Mouse (Mus musculus) kidney, embryonic 14.5 days (tissue): ENCODE results near the gene Mbip. TPM values are rescaled to one million over a fixed set of nuclear protein-coding genes. Genes with fewer than 3 reads are reported as not detected.

ENCODE experiments used
- ATAC-seq: fragments of 200-750 bp; cut with Nextera tagmentation; 2 replicates; pipeline ENCODE4 v1.8.0; 2017; ENCODE audit warnings: moderate number of reproducible peaks, mild to moderate bottlenecking, moderate TSS enrichment, moderate library complexity; ENCODE audit not compliant: low FRiP score, low TSS enrichment
- H3K27ac ChIP-seq: fragments of 300-500 bp; sonication (generic); 2 replicates; pipeline ENCODE4 v1.5.1; 2014; ENCODE audit warnings: low read depth, mild to moderate bottlenecking, low read length, moderate library complexity, mixed read lengths
- H3K27me3 ChIP-seq: fragments of 300-500 bp; sonication (generic); 2 replicates; pipeline ENCODE4 v1.6.1; 2014; ENCODE audit warnings: mild to moderate bottlenecking, low read length; ENCODE audit not compliant: control insufficient read depth, insufficient read depth
- H3K36me3 ChIP-seq: fragments of 300-500 bp; sonication (generic); 2 replicates; pipeline ENCODE4 v1.6.1; 2014; ENCODE audit warnings: low read length, mixed read lengths; ENCODE audit not compliant: control insufficient read depth, insufficient read depth
- H3K4me1 ChIP-seq: fragments of 300-500 bp; sonication (generic); 2 replicates; pipeline ENCODE4 v1.6.1; 2014; ENCODE audit warnings: low read length, mixed read lengths; ENCODE audit not compliant: control insufficient read depth, insufficient read depth
- H3K4me2 ChIP-seq: fragments of 300-500 bp; sonication (generic); replicated peaks from 2 replicates; pipeline ENCODE4 v1.6.1; 2014; ENCODE audit warnings: low read depth, mild to moderate bottlenecking, low read length
- H3K4me3 ChIP-seq: fragments of 300-500 bp; sonication (generic); 2 replicates; pipeline ENCODE4 v1.5.1; 2014; ENCODE audit warnings: mild to moderate bottlenecking, low read length
- H3K9ac ChIP-seq: fragments of 300-500 bp; sonication (generic); 2 replicates; pipeline ENCODE4 v1.6.1; 2014; ENCODE audit warnings: low read depth, mild to moderate bottlenecking, low read length, moderate library complexity
- H3K9me3 ChIP-seq: fragments of 300-500 bp; sonication (generic); 2 replicates; pipeline ENCODE4 v1.6.1; 2016; ENCODE audit warnings: low read length; ENCODE audit not compliant: control insufficient read depth
- WGBS: fragments of 180-500 bp; shearing (Covaris S2); extraction: QIAGEN DNeasy Blood & Tissue Kit; methylation state at CpG from one replicate; pipeline ENCODE4 v1.1.7; 2014; 5-methylcytosine and 5-hydroxymethylcytosine counted together
- polyA plus RNA-seq: library from polyadenylated mRNA; unstranded; fragments of >200 nt; fragmentation: Nextera tagmentation; extraction: Ambion mirVana; gene quantifications from 2 replicates; pipeline ENCODE4 v1.2.1, GENCODE M21; 2014

The Mbip gene
- 37.4 and 52.6 TPM in 2 replicates for polyA plus RNA-seq

DNA sequence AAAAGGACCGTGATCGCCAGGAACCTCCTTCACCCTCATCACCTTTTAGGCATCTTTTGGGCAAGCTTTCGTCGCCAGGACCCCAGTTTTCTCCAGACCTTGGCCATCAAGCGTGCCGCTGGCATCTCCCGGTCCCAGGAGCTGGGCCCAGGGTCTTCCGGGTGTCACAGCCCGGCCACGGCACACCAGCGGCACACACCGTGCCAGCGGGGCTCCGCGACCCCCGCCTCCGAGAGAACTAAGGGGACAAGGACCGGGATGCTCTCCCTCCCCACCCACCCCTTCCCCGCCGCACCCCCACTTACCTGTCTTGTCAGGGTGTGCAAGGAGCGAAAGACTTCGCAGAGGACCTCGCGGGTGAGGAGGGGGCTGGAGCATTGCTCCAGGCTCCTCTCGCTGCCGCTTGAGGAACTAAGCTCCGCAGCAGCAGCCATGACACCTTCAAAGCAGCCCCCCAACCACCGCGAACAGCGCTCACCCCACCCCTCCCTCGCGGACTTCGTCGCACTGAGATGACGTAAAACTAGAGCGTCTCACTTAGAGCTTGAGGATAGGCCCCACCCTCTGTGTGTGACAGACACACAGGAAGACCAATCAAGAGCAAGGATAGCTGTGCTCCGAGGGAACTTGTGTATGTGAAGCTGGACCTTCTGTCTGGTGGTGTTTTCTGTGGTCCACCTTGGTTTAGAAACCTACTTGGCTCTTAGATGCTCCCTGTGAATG lies at the start of gene Mbip:
Gene Mbip, minus strand, starts transcription at position 528 of the 723 bp plus-strand sequence.
- no peaks in the 10 kb centered on the region; the same call in 1 of the 2 replicates for H3K36me3 ChIP-seq
- peak within 1 kb of the TSS; percentile 60 for H3K4me2 ChIP-seq
- peak within 1 kb of the TSS; percentile 93 for H3K9ac ChIP-seq
- H3K9me3 ChIP-seq = no peaks in the 10 kb centered on the region
- no peaks in the 10 kb centered on the region for H3K27me3 ChIP-seq
- WGBS = under 1% methylated on average over 34 of the region's 37 CpGs
- 0 out of 2 replicates have a peak within 1 kb of the TSS, but pooled peaks have one; percentile 24 for H3K27ac ChIP-seq
- peak within 1 kb of the TSS; percentile 94 for H3K4me3 ChIP-seq
- ATAC-seq = peak; percentile 100
- no peaks in the 10 kb centered on the region for H3K4me1 ChIP-seq

GRCm38 (mm10) chr12:56387647-56388205 lies 42.0 kb upstream of the Mbip start:
- Histone ChIP-seq H3K4me1 (no peaks in the 10 kb centered on the region), H3K4me3 (no peak overlapping the region), H3K27me3 (no peaks in the 10 kb centered on the region), H3K9me3 (no peaks in the 10 kb centered on the region), H3K27ac (no peak overlapping the region), H3K9ac (no peak overlapping the region), H3K4me2 (no peak overlapping the region), H3K36me3 (no peaks in the 10 kb centered on the region)
- no peak for ATAC-seq
- WGBS = 84% methylated on average over 7 of the region's 7 CpGs

GRCm38 (mm10) chr12:56386955-56387646 lies 41.4 kb upstream of the Mbip start:
- no peaks in the 10 kb centered on the region for H3K36me3 ChIP-seq
- no peaks in the 10 kb centered on the region for H3K9me3 ChIP-seq
- H3K4me1 ChIP-seq = no peaks in the 10 kb centered on the region
- H3K27ac ChIP-seq = no peak overlapping the region
- no peak overlapping the region for H3K9ac ChIP-seq
- WGBS = 69% methylated on average over 6 of the region's 6 CpGs
- no peak overlapping the region for H3K4me3 ChIP-seq
- H3K27me3 ChIP-seq = no peaks in the 10 kb centered on the region
- no peak for ATAC-seq
- H3K4me2 ChIP-seq = no peak overlapping the region

GRCm38 (mm10) chr12:56344771-56345314 lies 851 bp downstream of the Mbip start:
- Histone ChIP-seq H3K36me3 (peaks cover under 1% of the 10 kb centered on the region; the same call in 1 of the 2 replicates), H3K27me3 (no peaks in the 10 kb centered on the region), H3K4me3 (peak overlapping the region; percentile 94), H3K4me1 (no peaks in the 10 kb centered on the region), H3K9ac (peak overlapping the region; percentile 93), H3K9me3 (no peaks in the 10 kb centered on the region), H3K4me2 (peak overlapping the region; percentile 60), H3K27ac (no peak overlapping the region)
- ATAC-seq = no peak
- WGBS = 4% methylated on average over 5 of the region's 5 CpGs

DNA sequence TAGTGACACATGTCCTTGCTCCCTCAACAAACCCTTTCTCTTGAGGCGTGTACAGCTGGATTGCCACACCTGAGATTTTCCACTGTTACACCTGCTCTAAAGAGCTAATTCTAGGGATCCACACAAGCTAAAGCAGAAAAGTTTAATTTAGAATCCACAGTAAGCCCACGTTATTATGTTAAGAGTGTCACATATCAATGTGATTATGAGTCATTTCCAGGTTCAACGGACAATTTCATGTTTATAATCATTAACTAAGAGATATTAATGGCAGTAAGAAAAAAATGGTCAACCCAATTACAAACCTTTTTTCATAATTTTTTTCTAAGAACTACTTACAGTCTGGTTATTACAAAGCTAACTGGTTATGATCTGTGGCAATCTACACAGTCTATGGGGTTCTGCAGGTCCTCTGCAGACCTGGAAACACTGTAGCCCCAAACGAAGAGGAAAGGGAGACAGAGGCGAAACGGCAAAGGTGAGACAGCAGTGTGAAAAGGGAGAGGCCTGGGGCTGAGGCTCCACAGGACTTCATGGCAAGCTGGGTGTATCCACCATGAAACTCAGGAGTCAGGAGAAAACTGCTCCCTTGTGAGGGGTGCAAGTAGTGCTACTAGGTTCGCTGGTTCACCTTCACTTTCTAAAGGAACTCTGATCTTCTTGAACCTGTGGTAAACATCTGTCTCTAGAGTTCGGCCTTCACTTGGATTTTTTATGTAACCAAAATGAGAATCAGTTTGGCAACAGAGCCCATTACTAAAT lies 6.2 kb downstream of the Mbip start:
- H3K27ac ChIP-seq = no peak overlapping the region
- H3K9ac ChIP-seq = no peak overlapping the region
- WGBS = 80% methylated on average over 8 of the region's 8 CpGs
- no peak overlapping the region for H3K4me2 ChIP-seq
- no peak overlapping the region for H3K4me3 ChIP-seq
- peaks cover 28% of the 10 kb centered on the region for H3K36me3 ChIP-seq
- no peak for ATAC-seq
- H3K4me1 ChIP-seq = no peaks in the 10 kb centered on the region
- H3K9me3 ChIP-seq = no peaks in the 10 kb centered on the region
- no peaks in the 10 kb centered on the region for H3K27me3 ChIP-seq

DNA sequence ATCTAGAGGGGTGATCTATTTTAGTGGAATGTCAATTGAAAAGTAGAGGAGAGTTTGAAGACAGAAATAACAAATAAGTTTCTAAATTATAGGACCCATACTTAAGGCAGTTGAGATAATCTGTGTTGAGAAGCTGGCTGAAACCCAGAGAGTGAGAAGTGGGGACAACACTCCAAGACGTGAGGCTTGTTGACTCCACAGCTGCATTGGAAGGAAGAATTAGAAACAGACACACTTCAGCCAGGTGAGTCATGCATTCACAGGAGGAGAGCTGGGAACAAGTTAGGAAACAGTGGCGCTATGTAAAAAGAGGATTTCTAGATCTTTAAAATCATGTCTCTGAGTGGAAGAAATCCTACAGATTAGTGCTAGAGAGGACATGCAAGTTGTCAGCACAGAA lies 12.2 kb downstream of the Mbip start:
- ATAC-seq = no peak
- WGBS = 93% methylated on average over 2 of the region's 2 CpGs
- no peak overlapping the region for H3K27ac ChIP-seq
- no peaks in the 10 kb centered on the region for H3K27me3 ChIP-seq
- H3K4me1 ChIP-seq = no peaks in the 10 kb centered on the region
- no peak overlapping the region for H3K4me3 ChIP-seq
- no peaks in the 10 kb centered on the region for H3K9me3 ChIP-seq
- H3K9ac ChIP-seq = no peak overlapping the region
- H3K36me3 ChIP-seq = peaks cover 64% of the 10 kb centered on the region
- no peak overlapping the region for H3K4me2 ChIP-seq

GRCm38 (mm10) chr12:56332475-56332874 lies 13.2 kb downstream of the Mbip start:
- Histone ChIP-seq H3K9me3 (no peaks in the 10 kb centered on the region), H3K36me3 (peaks cover 72% of the 10 kb centered on the region), H3K27ac (no peak overlapping the region), H3K4me1 (no peaks in the 10 kb centered on the region), H3K4me3 (no peak overlapping the region), H3K9ac (no peak overlapping the region), H3K4me2 (no peak overlapping the region), H3K27me3 (no peaks in the 10 kb centered on the region)
- 90% methylated on average over 3 of the region's 3 CpGs for WGBS
- ATAC-seq = no peak

GRCm38 (mm10) chr12:56327448-56327998 lies 18.2 kb downstream of the Mbip start:
- no peak for ATAC-seq
- Histone ChIP-seq H3K4me2 (no peak overlapping the region), H3K27ac (no peak overlapping the region), H3K4me3 (no peak overlapping the region), H3K9me3 (no peaks in the 10 kb centered on the region), H3K27me3 (no peaks in the 10 kb centered on the region), H3K9ac (no peak overlapping the region), H3K4me1 (no peaks in the 10 kb centered on the region), H3K36me3 (peaks cover 45% of the 10 kb centered on the region)
- WGBS = 80% methylated on average over 6 of the region's 6 CpGs
